Mouse (Mus musculus) testis, adult 2 months (tissue): ENCODE results near the gene Smok3b. TPM values are rescaled to one million over a fixed set of nuclear protein-coding genes. Genes with fewer than 3 reads are reported as not detected.

Experiments
- H3K27ac ChIP-seq: fragments of 200-500 bp; 2 replicates; pipeline ENCODE4 v1.5.1; 2012; ENCODE audit warnings: low read depth, low read length; ENCODE audit not compliant: control insufficient read depth, insufficient read depth
- H3K27me3 ChIP-seq: fragments of 200-500 bp; 2 replicates; pipeline ENCODE4 v1.6.1; 2012; ENCODE audit warnings: mild to moderate bottlenecking, low read length, moderate library complexity; ENCODE audit not compliant: control insufficient read depth, insufficient read depth
- H3K36me3 ChIP-seq: fragments of 200-500 bp; 2 replicates; pipeline ENCODE4 v1.6.1; 2012; ENCODE audit warnings: mild to moderate bottlenecking, low read length; ENCODE audit not compliant: control insufficient read depth, insufficient read depth
- H3K4me1 ChIP-seq: fragments of 200-500 bp; 2 replicates; pipeline ENCODE4 v1.6.1; 2012; ENCODE audit warnings: low read length; ENCODE audit not compliant: control insufficient read depth, insufficient read depth
- H3K4me3 ChIP-seq: fragments of 200-500 bp; 2 replicates; pipeline ENCODE4 v1.5.1; 2012; ENCODE audit warnings: low read depth, mild to moderate bottlenecking, low read length, moderate library complexity, mixed read lengths; ENCODE audit not compliant: control insufficient read depth
- CTCF ChIP-seq: fragments of 200-500 bp; IDR thresholded peaks from 2 replicates; pipeline ENCODE4 v1.5.1; 2012; ENCODE audit warnings: low read depth, mild to moderate bottlenecking, inconsistent platforms, low read length, moderate library complexity; ENCODE audit not compliant: control insufficient read depth, insufficient read depth, insufficient replicate concordance
- POLR2A ChIP-seq: fragments of 200-500 bp; IDR thresholded peaks from 2 replicates; pipeline ENCODE4 v1.6.1; 2012; ENCODE audit warnings: low read depth, mild to moderate bottlenecking, inconsistent platforms, low read length, moderate library complexity; ENCODE audit not compliant: control insufficient read depth
- polyA plus RNA-seq: library from polyadenylated mRNA; depleted of rRNA; stranded (reverse); fragments of >200 nt; gene quantifications from 2 replicates; pipeline ENCODE4 v1.2.3, GENCODE M21; 2012

Gene Smok3b
- polyA plus RNA-seq, 1 experiment, result 13.5 TPM

GRCm38 (mm10) chr5:138075684-138076083 is 54.5 kb downstream of the Smok3b start:
- TF ChIP-seq POLR2A, result no peak
- TF ChIP-seq CTCF, result no peak
- H3K4me1 ChIP-seq, result no peaks in the 10 kb centered on the region
- H3K27me3 ChIP-seq, result no peaks in the 10 kb centered on the region
- H3K27ac ChIP-seq, result no peak overlapping the region
- no peak overlapping the region for H3K4me3 ChIP-seq
- no peaks in the 10 kb centered on the region for H3K36me3 ChIP-seq

GRCm38 (mm10) chr5:138076148-138076547 is 54.9 kb downstream of the Smok3b start:
- Histone ChIP-seq H3K4me1 (no peaks in the 10 kb centered on the region), H3K36me3 (no peaks in the 10 kb centered on the region), H3K27me3 (no peaks in the 10 kb centered on the region), H3K27ac (no peak overlapping the region), H3K4me3 (no peak overlapping the region)
- TF ChIP-seq POLR2A (no peak), CTCF (no peak)

- peaks cover 2% of the 10 kb centered on the region for H3K4me1 ChIP-seq
- no peak for TF ChIP-seq POLR2A
- no peak for TF ChIP-seq CTCF
- no peak overlapping the region for H3K27ac ChIP-seq
- no peaks in the 10 kb centered on the region for H3K27me3 ChIP-seq
- no peak overlapping the region for H3K4me3 ChIP-seq
- no peaks in the 10 kb centered on the region for H3K36me3 ChIP-seq
These were observed 59.2 kb downstream of the Smok3b start for GRCm38 (mm10) chr5:138080456-138080855.

GRCm38 (mm10) chr5:138081446-138081845 is 60.2 kb downstream of the Smok3b start:
- Histone ChIP-seq H3K4me3 (no peak overlapping the region), H3K4me1 (peaks cover 2% of the 10 kb centered on the region), H3K27me3 (no peaks in the 10 kb centered on the region), H3K27ac (no peak overlapping the region), H3K36me3 (no peaks in the 10 kb centered on the region)
- TF ChIP-seq POLR2A, result no peak
- TF ChIP-seq CTCF, result no peak

GRCm38 (mm10) chr5:138083318-138083900 is 62.2 kb downstream of the Smok3b start:
- no peak for TF ChIP-seq CTCF
- TF ChIP-seq POLR2A, result no peak

GRCm38 (mm10) chr5:138083936-138084335 is 62.7 kb downstream of the Smok3b start:
- TF ChIP-seq POLR2A (no peak), CTCF (no peak)
- Histone ChIP-seq H3K4me1 (peaks cover 2% of the 10 kb centered on the region), H3K27ac (no peak overlapping the region), H3K4me3 (no peak overlapping the region), H3K36me3 (no peaks in the 10 kb centered on the region), H3K27me3 (no peaks in the 10 kb centered on the region)

More at GRCm38 (mm10) chr5:138083318-138083900, 62.2 kb downstream of the Smok3b start:
- Histone ChIP-seq H3K4me3 (no peak overlapping the region), H3K4me1 (peaks cover 2% of the 10 kb centered on the region), H3K27ac (no peak overlapping the region), H3K36me3 (no peaks in the 10 kb centered on the region), H3K27me3 (no peaks in the 10 kb centered on the region)

- H3K27ac ChIP-seq, result no peak overlapping the region
- no peaks in the 10 kb centered on the region for H3K27me3 ChIP-seq
- no peak overlapping the region; the same call in 1 of the 2 replicates for H3K4me3 ChIP-seq
- H3K4me1 ChIP-seq, result peaks cover 2% of the 10 kb centered on the region
- TF ChIP-seq POLR2A (no peak), CTCF (no peak)
- no peaks in the 10 kb centered on the region for H3K36me3 ChIP-seq
These were observed 63.3 kb downstream of the Smok3b start for GRCm38 (mm10) chr5:138084507-138084906.
